Mouse (Mus musculus) cerebral cortex, adult 2 months (tissue): ENCODE results near the gene Bcl3.

Experiments used
- WGBS: fragments of 180-500 bp; shearing (Covaris S2); methylation state at CpG from one replicate; pipeline ENCODE4 v1.1.7; 2018; 5-methylcytosine and 5-hydroxymethylcytosine counted together

Gene Bcl3

DNA sequence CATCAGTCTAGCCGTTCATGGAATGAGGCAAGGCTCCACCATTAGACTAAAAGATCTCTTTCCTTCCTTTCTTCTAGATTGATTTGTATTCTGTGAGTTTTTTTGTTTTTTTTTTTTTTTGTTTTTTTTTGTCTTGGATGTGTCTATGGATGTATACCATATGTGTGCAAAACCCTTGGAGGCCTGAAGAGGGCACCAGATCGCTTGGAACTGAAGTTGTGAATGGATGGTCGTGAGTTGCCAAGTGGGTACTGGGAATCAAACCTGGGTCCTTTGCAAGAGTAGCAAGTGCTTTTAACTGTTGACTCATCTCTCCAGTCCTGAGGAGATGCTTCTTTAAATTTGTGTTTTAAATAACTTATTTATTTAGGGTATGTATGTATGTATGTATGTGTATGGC lies 11.5 kb upstream of the Bcl3 start:
- WGBS, result 73% methylated on average over 3 of the region's 3 CpGs

DNA sequence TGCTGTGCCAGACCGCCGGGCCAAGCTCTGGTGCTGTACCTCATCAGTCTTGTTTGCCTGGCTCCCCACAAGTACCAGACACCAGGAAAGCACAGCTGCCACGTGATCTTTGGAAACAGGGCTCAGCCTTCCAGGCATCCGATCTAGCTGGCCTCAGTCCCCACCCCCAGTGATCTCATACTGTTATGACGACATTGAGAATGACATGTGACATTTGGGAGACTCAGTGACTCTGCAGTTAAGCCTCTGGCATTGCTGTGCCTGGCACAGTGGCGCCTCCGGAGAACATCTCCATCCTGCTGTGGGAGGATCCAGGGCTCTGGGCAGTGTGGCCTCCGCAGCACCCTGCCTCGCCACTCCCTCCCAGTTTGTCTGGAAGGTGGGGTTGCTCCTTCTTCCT lies 9.3 kb upstream of the Bcl3 start:
- 63% methylated on average over 9 of the region's 9 CpGs for WGBS

DNA sequence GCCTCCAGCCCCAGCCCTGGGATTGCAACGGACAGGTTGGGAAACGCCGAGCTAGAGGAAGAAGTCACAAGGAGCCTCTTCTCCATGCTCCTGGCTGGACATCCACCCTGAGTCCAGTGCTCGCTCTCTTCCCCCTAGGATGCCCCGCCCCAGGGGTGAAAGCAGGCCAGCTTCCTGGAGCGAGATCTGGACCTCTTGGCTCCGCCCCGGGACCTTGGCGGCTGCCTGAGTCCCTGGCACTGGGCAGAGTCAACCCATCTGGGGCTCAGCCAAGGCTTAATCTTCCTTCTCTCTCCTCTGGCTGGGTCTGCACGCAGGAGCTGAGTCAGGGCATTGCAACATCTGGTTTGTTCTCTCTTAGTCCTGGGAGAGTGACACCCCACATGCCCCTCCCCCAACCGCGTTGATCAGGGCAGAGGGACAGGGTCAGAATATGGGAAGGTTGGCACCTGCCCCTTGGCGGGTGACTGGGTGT lies 8.1 kb upstream of the Bcl3 start:
- WGBS, result 28% methylated on average over 13 of the region's 13 CpGs

DNA sequence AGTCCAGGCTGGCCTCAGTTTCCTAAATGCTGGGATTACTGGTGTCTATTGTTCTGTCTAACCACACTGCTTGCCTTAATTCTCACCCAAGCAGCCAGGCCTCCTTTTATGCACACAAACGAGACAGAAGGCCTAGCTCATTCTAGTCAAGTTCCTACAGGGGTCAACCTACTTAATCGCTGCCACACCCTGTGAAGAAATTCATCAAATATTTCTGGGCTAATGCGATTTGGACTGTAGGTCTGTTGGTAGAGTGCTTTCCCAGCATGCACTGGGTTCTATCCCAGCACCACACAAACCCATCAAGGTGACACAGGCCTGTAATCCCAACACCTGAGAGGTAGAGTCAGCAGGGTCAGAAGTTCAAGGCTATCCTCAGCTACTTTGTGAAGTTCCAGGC lies 7.1 kb upstream of the Bcl3 start:
- 83% methylated on average over 3 of the region's 3 CpGs for WGBS

DNA sequence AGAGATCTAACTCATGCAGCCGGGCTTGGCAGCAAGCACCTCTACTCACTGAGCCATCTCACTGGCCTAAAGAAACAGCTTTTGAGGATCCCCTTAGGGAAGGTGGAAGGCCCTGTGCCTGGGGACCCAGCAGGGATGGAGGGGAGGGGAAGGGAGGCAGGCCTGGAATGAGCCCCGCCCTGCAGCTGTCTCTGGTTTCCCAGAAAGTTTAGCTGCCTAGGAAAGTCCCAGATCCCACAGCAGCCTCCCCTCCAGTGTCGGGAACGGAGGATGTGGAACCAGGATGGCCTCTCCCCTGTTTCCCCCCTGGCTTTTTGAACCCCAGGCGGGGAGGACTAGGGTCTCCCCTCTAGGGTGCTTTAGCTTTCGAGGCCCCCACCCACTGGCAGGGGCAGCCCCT lies 4.2 kb upstream of the Bcl3 start:
- 69% methylated on average over 6 of the region's 6 CpGs for WGBS

DNA sequence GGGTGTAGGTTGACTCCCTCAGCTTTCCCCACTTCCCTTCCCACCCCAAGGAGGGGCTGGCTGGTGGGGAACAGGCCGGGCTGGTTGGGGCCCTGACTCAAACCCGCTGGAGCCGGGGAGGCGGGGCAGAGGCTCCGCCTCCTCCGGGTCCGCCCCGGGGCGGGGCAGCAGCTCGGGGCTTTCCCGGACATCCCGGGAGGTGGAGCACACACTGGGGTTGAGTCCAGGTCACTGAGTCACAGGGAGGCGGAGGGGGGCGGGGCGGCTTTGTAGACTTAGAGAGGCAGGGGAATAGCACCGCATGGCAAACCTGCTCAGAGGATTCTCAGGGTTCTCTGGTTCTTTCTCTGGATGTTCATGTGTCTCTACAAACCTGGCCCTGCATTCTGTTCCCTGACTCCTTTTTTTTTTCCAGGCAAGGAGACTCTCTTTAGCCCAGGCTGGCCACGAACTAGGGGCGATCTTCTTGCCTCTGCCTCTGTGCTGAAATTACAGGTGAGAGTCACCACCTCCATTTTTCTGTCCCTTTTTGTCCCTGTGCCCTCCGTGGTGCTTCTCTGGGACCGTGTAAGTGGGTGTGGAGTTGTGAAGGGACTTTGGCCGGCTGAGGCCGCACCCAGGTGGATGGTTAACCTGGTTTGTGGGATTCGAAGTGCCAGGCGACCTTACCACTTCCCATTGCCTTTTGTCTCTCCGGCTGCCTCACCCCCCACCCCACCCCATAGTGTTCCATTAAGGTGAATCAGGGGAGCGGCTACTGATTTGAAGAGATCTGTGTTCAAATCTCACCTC lies 1.8 kb upstream of the Bcl3 start:
- 38% methylated on average over 26 of the region's 26 CpGs for WGBS

DNA sequence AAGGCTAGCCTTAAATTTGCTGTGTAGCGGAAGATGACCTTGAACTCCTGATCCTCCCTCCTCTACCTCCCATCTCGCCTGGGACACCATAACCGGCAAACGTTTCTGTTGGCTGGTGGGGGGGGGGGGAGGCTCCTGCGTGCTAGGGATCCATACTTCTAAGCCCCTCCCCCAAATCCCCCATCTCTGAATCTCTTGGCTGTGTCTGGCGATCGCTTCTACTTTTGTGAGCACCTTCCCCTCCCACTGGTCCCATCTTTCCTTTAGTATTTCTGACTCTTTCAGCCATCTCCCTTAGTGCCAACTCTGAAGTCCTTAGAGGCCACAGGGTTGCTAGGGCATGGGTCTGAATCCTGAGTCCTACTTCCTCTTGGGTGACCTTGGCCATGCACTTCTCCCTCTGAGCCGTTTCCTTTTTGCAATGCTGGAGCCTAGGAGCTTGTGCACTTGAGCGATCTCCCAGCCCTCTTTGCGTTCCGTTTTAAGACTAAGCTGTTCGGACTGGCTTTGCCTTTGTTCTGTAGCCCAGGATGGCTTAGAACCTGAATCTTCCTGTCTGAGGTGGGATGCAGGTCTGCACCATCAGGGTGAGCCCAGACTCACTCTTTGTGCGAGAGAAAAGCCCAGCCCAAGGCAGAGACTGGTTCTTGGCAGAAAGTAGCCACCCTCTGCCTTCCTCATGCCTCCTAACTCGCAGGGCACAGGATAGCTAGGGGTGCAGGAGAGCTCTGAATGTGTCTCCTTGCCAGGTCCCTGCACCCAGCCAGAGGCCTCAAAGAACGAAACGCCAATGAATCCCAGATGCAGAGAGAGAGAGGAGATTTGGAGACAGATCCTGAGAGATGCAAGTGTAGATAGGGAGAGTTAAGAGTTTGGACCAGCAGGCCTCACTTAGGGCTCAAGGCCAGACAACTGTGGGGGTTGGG lies 949 bp upstream of the Bcl3 start:
- 55% methylated on average over 16 of the region's 16 CpGs for WGBS

DNA sequence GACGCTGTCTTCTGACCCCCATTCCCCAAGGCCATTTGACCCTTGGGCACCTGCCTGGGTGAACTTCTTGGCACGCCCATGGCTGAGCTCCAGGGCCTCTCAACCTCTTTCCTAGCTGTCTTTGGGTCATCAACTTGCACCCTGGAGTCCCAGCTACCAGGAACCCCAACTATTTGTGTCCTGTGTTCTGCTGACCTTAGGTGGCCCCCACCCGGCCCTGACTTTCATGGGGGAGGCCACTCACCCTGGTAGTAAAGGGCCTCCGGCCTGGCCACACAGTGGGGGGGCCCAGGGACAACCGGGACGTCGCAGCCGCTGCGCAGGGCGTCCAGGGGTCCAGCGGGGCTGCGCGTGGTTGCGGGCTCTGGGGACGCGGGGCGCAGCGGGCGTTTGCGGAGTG lies 377 bp downstream of the Bcl3 start:
- WGBS, result 5% methylated on average over 20 of the region's 20 CpGs

DNA sequence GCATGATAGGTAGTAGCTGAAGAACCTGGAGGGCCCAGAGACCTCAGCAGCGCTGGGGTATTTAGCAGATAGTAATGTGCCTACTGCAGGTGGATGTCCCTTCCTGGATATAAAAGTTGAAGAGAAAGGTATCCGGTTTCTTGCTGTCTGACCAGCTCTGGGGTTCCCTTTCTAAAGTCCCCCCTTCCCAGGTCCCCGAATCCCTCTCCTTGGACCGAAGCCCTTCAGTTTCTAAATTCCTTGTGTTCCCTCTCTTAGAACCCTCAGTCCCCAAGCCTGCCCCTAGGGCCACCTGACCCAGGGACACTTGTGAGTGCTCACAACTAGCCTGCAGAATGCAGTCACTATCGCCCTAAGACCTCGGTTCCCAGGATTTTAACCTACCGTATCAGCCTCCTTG lies 937 bp downstream of the Bcl3 start:
- 82% methylated on average over 7 of the region's 7 CpGs for WGBS

DNA sequence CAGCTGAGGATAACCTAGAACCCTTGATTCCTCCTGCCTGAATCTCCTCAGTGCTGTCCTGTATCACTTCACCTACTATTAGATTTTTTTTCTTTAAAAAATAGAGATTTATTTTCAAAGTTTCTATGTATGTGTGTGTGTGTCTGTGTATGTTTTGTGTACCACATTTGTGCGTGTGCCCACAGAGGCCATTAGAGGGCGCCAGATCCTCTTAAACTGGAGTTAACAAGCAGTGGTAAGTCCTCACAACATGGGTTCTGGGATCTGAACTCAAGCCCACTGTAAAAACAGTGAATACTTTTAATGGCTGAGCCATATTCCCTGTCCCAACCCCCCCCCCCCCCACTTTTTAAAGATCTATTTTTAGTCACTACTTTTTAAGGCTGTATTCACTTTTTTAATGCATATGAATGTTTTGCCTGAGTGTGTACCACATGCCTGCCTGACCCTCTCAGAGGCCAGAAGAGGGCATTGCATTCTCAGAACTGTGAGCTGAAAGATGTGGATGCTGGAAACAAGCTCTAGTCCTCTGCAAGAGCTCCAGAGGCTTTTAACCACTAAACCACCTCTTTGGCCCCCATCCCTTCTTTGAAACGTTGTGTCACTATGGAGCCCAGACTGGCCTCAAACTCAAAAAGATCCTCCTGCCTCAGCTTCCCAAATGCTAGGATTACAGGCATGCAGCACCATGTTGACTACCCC lies 2.1 kb downstream of the Bcl3 start:
- WGBS, result 79% methylated on average over 3 of the region's 3 CpGs

DNA sequence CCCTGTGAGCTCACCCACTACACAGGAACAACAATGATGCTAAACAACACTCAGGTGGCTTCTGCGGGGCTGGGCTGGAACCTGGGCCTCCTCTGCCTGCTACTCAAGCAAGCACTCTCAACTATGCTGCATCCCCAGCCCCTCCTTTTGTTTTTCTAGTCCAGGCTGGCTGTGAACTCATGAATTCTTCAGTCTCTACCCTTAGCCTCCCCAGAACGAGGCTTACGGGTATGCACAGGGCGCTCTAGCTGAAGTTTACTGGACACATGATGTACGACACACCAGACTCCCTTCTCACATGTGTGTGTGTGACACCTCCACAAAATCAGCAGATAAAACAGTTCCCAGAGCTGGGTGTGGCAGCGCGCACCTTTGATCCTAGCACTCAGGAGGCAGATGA lies 3.7 kb downstream of the Bcl3 start:
- 95% methylated on average over 7 of the region's 7 CpGs for WGBS

DNA sequence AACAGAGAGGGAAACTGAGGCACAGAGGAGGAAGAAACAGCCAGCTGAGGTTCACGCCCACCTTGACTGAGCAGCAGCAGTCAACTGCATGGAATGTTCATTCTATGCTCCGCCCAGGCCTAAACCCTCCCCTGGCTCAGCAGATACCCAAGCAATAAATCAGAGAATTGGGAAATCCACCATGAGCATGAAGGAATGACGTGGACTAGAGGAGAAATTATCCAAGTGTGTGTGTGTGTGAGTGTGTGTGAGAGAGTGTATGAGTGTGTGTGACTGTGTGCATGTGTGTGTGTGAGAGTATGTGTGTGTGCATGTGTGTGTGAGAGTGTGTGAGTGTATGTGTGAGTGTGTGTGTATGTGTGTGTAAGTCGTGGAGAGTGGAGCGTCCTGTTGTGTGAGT lies 4.1 kb downstream of the Bcl3 start:
- WGBS, result 94% methylated on average over 5 of the region's 5 CpGs

DNA sequence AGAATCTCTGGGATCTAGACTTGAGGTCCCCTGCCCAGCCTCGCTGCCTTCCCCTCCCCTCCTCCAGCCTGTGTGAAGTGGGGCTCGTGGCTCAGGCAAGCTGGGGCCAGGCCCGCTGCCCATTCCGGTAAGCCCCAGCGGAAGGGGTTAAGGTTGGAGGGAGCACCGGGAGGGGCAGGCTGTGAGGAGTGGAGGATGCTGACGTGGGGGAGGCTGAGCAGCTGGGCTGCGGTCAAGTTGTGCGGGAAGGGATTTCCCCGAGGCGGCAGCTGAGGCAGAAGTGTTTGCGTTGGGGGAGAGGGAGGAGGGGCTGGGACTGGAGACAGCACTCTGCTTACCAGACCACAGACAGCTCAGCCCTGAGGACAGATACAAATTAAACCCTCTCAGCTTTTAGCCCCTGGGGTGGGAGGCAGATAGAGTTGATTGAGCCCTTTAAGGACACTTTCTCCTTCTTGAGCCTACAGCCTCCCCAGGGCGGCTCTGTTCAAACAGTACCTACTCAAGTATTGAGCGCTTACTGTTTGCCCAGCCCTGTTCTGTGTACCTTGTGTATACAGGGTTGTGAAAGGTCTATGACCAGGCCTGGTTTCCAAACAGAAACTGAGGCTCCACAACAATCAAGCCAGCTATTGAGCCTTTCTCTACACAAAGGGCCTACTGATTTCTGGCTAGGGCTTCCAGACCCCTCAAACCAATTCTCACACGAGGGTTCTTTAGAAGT lies 5.0 kb downstream of the Bcl3 start:
- 22% methylated on average over 15 of the region's 15 CpGs for WGBS

DNA sequence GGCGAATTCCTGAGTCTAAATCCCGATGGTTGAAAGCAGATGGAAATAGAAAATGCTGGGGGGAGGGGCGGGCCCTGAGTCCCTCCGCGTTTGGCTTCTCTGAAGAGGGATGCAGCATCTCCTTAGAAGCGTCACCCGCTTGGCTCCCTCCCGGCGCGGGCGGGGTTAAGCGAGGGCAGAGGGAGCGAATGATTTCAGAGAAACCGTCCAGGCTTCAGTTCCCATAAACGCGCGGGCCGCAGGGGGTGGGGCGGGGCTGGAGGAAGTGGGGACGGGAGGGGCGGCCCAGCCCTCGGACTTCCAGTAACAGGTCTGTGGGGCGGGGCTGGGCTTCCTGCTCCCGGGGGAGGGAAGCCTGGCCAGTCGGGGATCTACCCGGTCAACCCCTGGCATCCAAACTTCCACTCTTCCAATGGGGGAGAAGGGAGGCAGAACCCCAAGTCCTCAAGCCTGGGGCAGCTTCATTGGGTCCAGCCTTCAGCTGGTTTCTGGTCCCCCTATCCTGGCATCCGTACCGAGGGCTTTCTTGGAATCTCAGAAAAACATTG lies 6.3 kb downstream of the Bcl3 start:
- 2% methylated on average over 28 of the region's 28 CpGs for WGBS

DNA sequence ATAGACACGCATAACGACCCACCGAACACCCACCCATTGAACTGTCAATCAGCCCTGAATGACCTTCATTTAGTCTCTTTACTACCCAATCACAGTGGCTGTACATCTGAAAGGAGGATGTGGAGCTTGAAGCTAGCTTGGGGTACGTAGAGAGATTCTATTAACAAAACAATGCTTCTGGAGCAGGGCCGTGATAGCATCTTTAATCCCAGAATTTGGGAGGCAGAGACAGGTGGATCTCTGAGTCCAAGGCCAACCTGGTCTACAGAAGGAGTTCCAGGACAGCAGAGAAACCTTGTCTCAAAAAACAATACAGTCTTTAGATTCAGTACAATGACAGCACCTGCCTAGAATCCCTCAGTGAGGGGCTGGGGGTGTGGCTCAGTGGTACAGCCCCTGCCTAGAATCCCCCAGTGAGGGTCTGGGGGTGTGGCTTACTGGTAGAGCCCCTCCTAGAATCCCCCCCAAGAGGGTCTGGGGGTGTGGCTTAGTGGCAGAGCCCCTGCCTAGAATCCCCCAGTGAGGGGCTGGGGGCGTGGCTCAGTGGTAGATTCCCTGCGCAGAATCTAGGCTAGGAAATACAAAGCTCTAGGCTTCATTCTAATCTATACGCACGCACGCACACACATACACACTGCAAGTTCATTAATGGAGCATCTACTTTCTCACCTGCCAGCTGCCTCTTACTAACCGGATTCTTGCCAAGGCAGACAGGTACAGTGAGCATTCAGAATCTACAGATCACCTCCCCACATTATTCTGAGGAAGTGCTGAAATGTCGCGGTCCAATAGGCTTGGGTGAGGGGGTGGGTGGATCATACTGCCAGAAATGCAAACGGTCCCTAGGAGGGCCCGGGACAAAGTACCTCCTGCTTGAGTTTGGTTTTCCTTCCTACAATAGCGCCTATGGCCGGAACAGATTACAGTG lies 7.0 kb downstream of the Bcl3 start:
- WGBS, result 31% methylated on average over 17 of the region's 17 CpGs

DNA sequence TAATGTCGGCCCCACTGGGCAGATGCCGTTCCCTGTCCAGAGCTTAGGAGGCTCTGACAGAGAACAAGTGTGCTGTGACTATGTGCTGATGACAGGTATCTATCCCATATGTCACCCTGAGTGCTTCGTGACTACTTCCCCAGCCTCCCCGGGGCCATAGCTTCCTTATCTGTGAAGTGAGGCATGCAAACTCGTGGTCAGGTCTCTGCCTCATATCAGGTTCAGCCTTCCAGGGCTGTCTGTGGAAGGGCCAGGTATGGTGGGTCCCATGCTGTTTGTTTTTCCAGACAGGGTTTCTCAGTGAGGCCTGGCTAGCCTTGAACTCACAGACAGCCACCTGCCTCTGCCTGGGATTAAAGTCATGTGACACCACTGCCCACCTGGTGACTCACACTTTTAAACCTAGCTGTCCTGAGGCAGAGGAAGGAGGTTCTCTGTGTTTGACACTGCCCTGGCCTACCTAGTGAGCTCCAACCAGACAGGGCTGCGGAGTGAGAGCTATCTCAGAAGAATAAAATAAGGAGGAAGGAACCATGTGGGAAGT lies 8.9 kb downstream of the Bcl3 start:
- 92% methylated on average over 6 of the region's 6 CpGs for WGBS

DNA sequence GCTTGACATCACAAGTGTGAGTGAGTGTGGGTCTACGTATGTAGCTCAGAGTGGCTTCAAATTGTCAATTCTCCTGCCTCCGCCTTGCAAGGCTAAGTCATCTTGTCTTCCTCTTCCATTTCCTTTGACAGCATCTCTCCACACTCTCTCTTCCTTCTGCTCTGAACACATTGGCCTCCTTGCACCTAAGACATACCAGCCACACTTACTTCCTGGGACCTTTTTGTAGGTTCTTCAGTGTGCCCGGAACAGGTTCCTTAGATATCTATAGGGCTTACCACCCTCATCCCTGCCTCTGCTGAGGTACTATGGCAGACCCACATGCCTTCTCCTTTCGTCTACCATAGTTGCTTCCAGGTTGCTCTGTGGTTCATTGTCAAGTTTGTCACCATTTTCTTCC lies 9.4 kb downstream of the Bcl3 start:
- 88% methylated on average over 4 of the region's 4 CpGs for WGBS

DNA sequence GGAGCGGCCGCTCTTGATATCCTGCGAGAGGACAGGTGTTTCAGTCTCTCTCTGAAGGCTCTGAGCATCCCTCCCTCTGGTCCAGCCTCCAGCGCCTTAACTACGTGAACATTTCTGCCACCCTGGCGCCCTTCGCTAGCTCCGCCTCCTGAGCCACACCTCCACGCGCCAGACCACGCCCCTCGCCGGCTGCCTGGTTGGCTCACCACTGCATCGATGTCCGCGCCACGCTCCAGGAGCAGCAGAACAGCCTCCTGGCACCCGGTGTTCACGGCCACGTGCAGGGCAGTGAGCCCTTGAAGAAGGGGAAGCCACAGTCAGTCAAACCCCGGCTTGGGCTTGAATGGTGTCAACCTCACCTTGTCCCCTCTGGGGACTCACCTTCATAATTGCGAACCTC lies 11.5 kb downstream of the Bcl3 start:
- 18% methylated on average over 22 of the region's 22 CpGs for WGBS

DNA sequence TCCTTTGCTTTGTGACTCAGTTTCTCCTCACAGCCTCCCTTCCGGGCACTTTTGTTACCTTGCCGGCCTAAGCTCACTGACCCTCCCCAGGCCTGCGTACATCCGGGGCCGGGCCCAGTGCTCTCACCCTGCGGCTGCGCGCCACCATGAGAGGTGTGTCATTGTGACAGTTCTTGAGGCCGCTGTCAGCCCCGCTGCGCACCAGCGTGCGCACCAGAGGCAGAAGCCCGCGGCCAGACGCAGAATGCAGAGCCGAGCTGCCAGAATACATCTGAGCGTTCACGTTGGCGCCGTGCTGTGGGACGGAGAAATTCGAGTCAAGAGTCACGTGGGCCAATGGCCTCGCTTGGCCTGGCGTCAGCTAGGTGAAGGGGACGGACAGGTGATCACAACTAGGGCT lies 13.2 kb downstream of the Bcl3 start:
- WGBS, result 21% methylated on average over 27 of the region's 27 CpGs
